Mouse (Mus musculus): ENCODE data around the gene Pax5.
A peak's percentile ranks its signal among the peaks of the same experiment; 100 is the strongest.

DNA sequence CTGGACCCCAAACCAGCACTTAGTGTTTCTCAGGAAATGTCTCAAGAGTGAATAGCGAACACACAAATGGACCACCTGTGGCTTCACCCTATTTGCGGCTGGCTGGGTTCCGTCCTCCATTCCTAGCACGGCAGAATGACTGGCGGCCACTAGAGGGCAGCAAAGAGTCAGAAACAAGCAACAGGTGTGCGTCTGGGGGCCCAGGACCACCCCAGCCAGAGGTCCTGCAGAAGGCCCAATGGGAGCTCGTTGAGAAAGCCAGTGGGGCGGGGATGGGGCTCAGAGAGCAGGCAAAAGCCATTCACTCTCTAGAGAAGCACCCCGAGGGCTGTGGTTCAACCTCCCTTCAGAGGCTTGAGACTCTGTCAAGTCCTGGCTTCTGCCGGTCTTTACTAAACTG lies 145.7 kb downstream of the Pax5 start:
- peak; percentile 81 for TF ChIP-seq CTCF (IDR thresholded peaks at IDR 0.05; ENCODE audit: control insufficient read depth, insufficient read depth, low read length)
- no peak for TF ChIP-seq POLR2A (IDR thresholded peaks at IDR 0.05; ENCODE audit: borderline replicate concordance, control insufficient read depth, low read depth, low read length)

Data from bone marrow, adult 2 months (tissue).